Mouse (Mus musculus): ENCODE measurements at regions not wholly inside any gene's neighbourhood (a gene's known extent, or its start where the extent isn't known, plus 50 kb on each side); places are given as distances from the start of the nearest gene placed in this dataset.
A peak's percentile ranks its signal among the peaks of the same experiment; 100 is the strongest.
"Not testable (repeated sequence)": the region's sequence is repeated elsewhere in the genome, so short reads cannot be mapped to it uniquely, and the experiment has no call there.

GRCm38 (mm10) chr12:21680026-21680425 is 262.6 kb upstream of the Ywhaq start:
- not testable (repeated sequence) for DNase-seq (ENCODE audit: low spot score)
- 48% methylated on average over 3 of the region's 4 CpGs for WGBS

GRCm38 (mm10) chr12:21649381-21649780 is 231.9 kb upstream of the Ywhaq start:
- not testable (repeated sequence) for H3K36me3 ChIP-seq (ENCODE audit: control insufficient read depth, insufficient read depth, low read length); H3K9me3 ChIP-seq (ENCODE audit: control insufficient read depth, low read length); H3K4me3 ChIP-seq (ENCODE audit: low read depth, low read length); H3K27me3 ChIP-seq (ENCODE audit: control insufficient read depth, insufficient read depth, low read length); ATAC-seq (ENCODE audit: insufficient number of reproducible peaks, low FRiP score, low TSS enrichment, low read depth); DNase-seq (ENCODE audit: low spot score); H3K4me1 ChIP-seq (ENCODE audit: control insufficient read depth, insufficient read depth, low read length); H3K27ac ChIP-seq (replicated peaks; ENCODE audit: low read depth, low read length); H3K9ac ChIP-seq (ENCODE audit: low read length); H3K4me2 ChIP-seq (ENCODE audit: low read depth, severe bottlenecking)
- 87% methylated on average over 8 of the region's 8 CpGs for WGBS

More at GRCm38 (mm10) chr12:21680026-21680425, 262.6 kb upstream of the Ywhaq start:
- ATAC-seq (ENCODE audit: insufficient number of reproducible peaks, low FRiP score, low TSS enrichment, low read depth); H3K4me1 ChIP-seq (ENCODE audit: control insufficient read depth, insufficient read depth, low read length); H3K36me3 ChIP-seq (ENCODE audit: control insufficient read depth, insufficient read depth, low read length); H3K4me3 ChIP-seq (ENCODE audit: low read depth, low read length); H3K9me3 ChIP-seq (ENCODE audit: control insufficient read depth, low read length); H3K4me2 ChIP-seq (ENCODE audit: low read depth, severe bottlenecking); H3K27me3 ChIP-seq (ENCODE audit: control insufficient read depth, insufficient read depth, low read length); H3K27ac ChIP-seq (replicated peaks; ENCODE audit: low read depth, low read length); H3K9ac ChIP-seq (ENCODE audit: low read length): not testable (repeated sequence)

- not testable (repeated sequence) for H3K4me1 ChIP-seq (ENCODE audit: control insufficient read depth, insufficient read depth, low read length); H3K4me2 ChIP-seq (ENCODE audit: low read depth, severe bottlenecking); H3K4me3 ChIP-seq (ENCODE audit: low read depth, low read length); H3K27ac ChIP-seq (replicated peaks; ENCODE audit: low read depth, low read length); H3K9me3 ChIP-seq (ENCODE audit: control insufficient read depth, low read length); ATAC-seq (ENCODE audit: insufficient number of reproducible peaks, low FRiP score, low TSS enrichment, low read depth); H3K36me3 ChIP-seq (ENCODE audit: control insufficient read depth, insufficient read depth, low read length); H3K9ac ChIP-seq (ENCODE audit: low read length); H3K27me3 ChIP-seq (ENCODE audit: control insufficient read depth, insufficient read depth, low read length)
- WGBS = 15% methylated on average over 2 of the region's 2 CpGs
- DNase-seq (ENCODE audit: low spot score) = peak; percentile 88
These were observed 196.3 kb upstream of the Ywhaq start for GRCm38 (mm10) chr12:21613781-21614180.

- Histone ChIP-seq H3K4me2 (ENCODE audit: low read depth, severe bottlenecking) (no peak overlapping the region), H3K9me3 (ENCODE audit: control insufficient read depth, low read length) (no peaks in the 10 kb centered on the region; the same call in 1 of the 2 replicates), H3K9ac (ENCODE audit: low read length) (no peak overlapping the region), H3K4me3 (ENCODE audit: low read depth, low read length) (no peak overlapping the region), H3K27ac (replicated peaks; ENCODE audit: low read depth, low read length) (no peak overlapping the region), H3K4me1 (ENCODE audit: control insufficient read depth, insufficient read depth, low read length) (no peaks in the 10 kb centered on the region), H3K27me3 (ENCODE audit: control insufficient read depth, insufficient read depth, low read length) (no peaks in the 10 kb centered on the region), H3K36me3 (ENCODE audit: control insufficient read depth, insufficient read depth, low read length) (no peaks in the 10 kb centered on the region)
- ATAC-seq (ENCODE audit: insufficient number of reproducible peaks, low FRiP score, low TSS enrichment, low read depth) = no peak
- no peak for DNase-seq (ENCODE audit: low spot score)
- 85% methylated on average over 7 of the region's 7 CpGs for WGBS
These were observed 151.1 kb upstream of the Ywhaq start for GRCm38 (mm10) chr12:21568415-21569040.

- H3K9ac ChIP-seq (ENCODE audit: low read length); H3K4me2 ChIP-seq (ENCODE audit: low read depth, severe bottlenecking); ATAC-seq (ENCODE audit: insufficient number of reproducible peaks, low FRiP score, low TSS enrichment, low read depth); H3K9me3 ChIP-seq (ENCODE audit: control insufficient read depth, low read length); H3K27me3 ChIP-seq (ENCODE audit: control insufficient read depth, insufficient read depth, low read length); H3K36me3 ChIP-seq (ENCODE audit: control insufficient read depth, insufficient read depth, low read length); H3K4me1 ChIP-seq (ENCODE audit: control insufficient read depth, insufficient read depth, low read length); DNase-seq (ENCODE audit: low spot score); H3K27ac ChIP-seq (replicated peaks; ENCODE audit: low read depth, low read length); H3K4me3 ChIP-seq (ENCODE audit: low read depth, low read length): not testable (repeated sequence)
- 53% methylated on average over 2 of the region's 2 CpGs for WGBS
These were observed 126.5 kb upstream of the Ywhaq start for GRCm38 (mm10) chr12:21543962-21544361.

- Histone ChIP-seq H3K9ac (ENCODE audit: low read length) (peak overlapping the region; percentile 72), H3K4me2 (ENCODE audit: low read depth, severe bottlenecking) (peak overlapping the region; percentile 50), H3K4me3 (ENCODE audit: low read depth, low read length) (peak overlapping the region; percentile 45)
- H3K4me1 ChIP-seq (ENCODE audit: control insufficient read depth, insufficient read depth, low read length); H3K27me3 ChIP-seq (ENCODE audit: control insufficient read depth, insufficient read depth, low read length); H3K36me3 ChIP-seq (ENCODE audit: control insufficient read depth, insufficient read depth, low read length); H3K9me3 ChIP-seq (ENCODE audit: control insufficient read depth, low read length); H3K27ac ChIP-seq (replicated peaks; ENCODE audit: low read depth, low read length): not testable (repeated sequence)
- DNase-seq (ENCODE audit: low spot score) (peak; percentile 62), ATAC-seq (ENCODE audit: insufficient number of reproducible peaks, low FRiP score, low TSS enrichment, low read depth) (0 out of 2 replicates have a peak, but pooled peaks have one; percentile 54)
- 3% methylated on average over 28 of the region's 34 CpGs for WGBS
These were observed 125.9 kb upstream of the Ywhaq start for GRCm38 (mm10) chr12:21543153-21543894.

GRCm38 (mm10) chr12:21531766-21532165 is 114.3 kb upstream of the Ywhaq start:
- Histone ChIP-seq H3K27me3 (ENCODE audit: control insufficient read depth, insufficient read depth, low read length) (no peaks in the 10 kb centered on the region), H3K4me2 (ENCODE audit: low read depth, severe bottlenecking) (no peak overlapping the region), H3K36me3 (ENCODE audit: control insufficient read depth, insufficient read depth, low read length) (no peaks in the 10 kb centered on the region), H3K4me1 (ENCODE audit: control insufficient read depth, insufficient read depth, low read length) (no peaks in the 10 kb centered on the region), H3K9ac (ENCODE audit: low read length) (no peak overlapping the region), H3K4me3 (ENCODE audit: low read depth, low read length) (no peak overlapping the region), H3K9me3 (ENCODE audit: control insufficient read depth, low read length) (no peaks in the 10 kb centered on the region), H3K27ac (replicated peaks; ENCODE audit: low read depth, low read length) (no peak overlapping the region)
- no peak for ATAC-seq (ENCODE audit: insufficient number of reproducible peaks, low FRiP score, low TSS enrichment, low read depth)
- DNase-seq (ENCODE audit: low spot score) = no peak
- WGBS = 89% methylated on average over 3 of the region's 3 CpGs

GRCm38 (mm10) chr12:21529367-21529766 is 111.9 kb upstream of the Ywhaq start:
- H3K4me1 ChIP-seq (ENCODE audit: control insufficient read depth, insufficient read depth, low read length); H3K27me3 ChIP-seq (ENCODE audit: control insufficient read depth, insufficient read depth, low read length); H3K9ac ChIP-seq (ENCODE audit: low read length); DNase-seq (ENCODE audit: low spot score); H3K4me2 ChIP-seq (ENCODE audit: low read depth, severe bottlenecking); H3K36me3 ChIP-seq (ENCODE audit: control insufficient read depth, insufficient read depth, low read length); H3K4me3 ChIP-seq (ENCODE audit: low read depth, low read length); H3K9me3 ChIP-seq (ENCODE audit: control insufficient read depth, low read length); H3K27ac ChIP-seq (replicated peaks; ENCODE audit: low read depth, low read length); ATAC-seq (ENCODE audit: insufficient number of reproducible peaks, low FRiP score, low TSS enrichment, low read depth): not testable (repeated sequence)
- WGBS = 89% methylated on average over 3 of the region's 3 CpGs

Data from limb, embryonic 11.5 days (tissue).